Mouse (Mus musculus): ENCODE measurements around the gene Scgb1c1.
A peak's percentile ranks its signal among the peaks of the same experiment; 100 is the strongest.

Gene Scgb1c1

DNA sequence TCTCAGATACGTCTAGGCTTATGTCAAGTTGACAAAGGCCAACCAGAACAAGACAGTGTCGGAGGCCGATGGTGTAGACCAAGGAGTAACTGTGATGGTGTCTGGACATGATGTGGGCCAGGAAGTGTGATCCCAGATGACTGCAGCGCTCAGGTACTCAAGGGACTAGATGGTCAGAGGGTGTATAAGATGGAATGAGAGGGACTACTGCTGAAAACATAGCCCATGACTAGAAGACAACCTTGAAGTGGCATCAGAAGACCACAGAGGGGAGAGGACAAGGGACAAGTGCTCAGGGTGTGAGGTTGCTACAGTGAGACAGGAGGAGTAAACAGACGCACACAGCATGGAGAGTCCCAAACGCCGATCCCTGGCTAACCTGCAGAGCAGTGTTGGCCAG lies 1.5 kb upstream of the Scgb1c1 start:
- no peak for DNase-seq (ENCODE audit: low spot score)

DNA sequence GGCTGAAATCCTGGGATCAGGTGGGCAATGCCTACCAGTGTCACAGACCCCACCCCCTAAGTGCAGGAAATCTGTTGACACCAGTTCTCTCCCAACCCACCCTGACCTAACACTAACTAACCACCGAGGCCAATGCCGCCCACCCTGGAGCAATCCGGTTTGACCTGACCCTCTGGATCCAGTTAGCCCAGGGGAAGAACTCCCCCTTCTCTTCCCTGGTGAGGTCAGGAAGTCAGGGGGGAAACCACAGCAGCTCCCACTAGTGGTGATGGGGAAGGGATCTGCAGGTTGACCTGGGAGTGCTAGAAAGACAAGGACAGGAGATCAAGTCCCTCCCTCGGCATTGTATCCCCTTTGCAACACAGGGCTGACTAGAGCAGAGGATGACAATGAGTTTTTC lies 336 bp downstream of the Scgb1c1 start:
- DNase-seq (ENCODE audit: low spot score) = no peak

DNA sequence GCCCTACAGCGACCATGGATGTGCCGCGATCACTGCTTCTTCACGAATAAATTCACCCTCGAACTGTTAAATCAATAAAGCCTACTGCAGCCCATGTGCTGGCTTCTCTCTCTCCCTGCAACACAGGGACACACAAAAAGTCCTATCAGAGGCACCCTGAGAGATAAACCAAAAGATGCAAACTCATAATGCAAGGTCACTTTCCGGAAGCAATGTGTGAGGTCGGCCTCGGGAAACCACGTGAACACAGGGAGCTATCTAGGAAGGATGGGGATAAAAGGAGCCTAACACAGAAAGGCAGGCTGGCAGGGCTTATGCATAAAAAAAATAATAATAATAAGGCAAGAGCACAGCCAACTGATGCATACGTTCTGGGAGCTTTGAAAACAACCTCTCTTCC lies 1.3 kb downstream of the Scgb1c1 start:
- no peak for DNase-seq (ENCODE audit: low spot score)

DNA sequence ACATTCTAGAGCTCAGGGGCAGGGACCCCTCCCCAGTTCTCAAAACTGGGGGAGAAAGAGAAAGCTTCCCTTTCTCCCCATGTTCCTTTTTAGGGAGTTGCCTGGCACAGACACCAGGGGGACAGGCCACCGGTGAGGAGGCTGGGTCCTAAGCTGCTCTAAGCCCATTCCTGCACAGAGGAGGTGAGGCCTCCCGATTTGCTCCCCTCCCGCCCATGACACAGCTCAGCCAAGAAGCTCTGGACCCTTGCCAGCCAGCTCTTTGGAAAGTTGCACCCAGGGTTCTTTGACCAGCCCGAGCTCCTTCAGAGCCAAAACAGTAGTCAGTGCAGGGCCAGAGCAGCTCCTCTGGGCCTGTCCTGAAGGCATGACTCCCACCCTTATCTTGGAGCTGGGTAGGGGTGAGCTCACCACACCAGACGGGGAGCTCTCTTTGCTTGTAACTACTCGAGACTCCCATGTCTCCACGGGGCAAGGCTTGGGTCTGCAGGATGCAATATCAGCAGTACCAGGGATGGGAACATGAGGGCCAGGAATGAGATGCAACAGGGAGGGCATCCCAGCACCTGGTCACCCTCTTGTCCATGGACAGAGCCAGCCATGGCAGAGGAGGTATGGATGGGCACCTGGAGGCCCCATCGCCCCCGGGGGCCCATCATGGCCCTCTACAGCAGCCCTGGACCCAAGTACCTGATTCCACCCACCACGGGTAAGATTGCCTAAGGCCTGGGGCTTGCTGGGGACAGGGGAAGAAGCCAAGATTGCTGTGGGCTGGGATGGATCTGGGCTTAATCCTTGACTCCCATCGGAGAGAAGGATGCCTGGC lies 2.6 kb downstream of the Scgb1c1 start, which contains the start of gene Odf3:
Gene Odf3 (plus strand): TSS at position 51 of the 826 bp plus-strand sequence.
- DNase-seq (ENCODE audit: low spot score) = no peak

DNA sequence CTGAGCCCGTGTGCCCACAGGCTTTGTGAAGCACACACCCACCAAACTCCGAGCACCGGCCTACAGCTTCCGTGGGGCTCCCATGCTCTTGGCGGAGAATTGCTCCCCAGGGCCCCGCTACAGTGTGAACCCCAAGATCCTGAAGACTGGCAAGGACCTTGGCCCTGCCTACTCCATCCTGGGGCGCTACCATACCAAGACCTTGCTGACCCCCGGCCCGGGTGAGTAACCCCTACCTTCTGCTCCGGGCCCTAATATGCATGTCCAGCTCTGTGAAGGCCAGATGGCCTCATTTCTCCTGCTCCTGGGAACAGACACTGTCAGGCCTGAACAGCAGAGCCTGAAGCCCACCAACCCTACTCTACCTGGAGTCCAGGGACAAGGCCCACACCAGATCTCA lies 3.2 kb downstream of the Scgb1c1 start:
- no peak for DNase-seq (ENCODE audit: low spot score)

DNA sequence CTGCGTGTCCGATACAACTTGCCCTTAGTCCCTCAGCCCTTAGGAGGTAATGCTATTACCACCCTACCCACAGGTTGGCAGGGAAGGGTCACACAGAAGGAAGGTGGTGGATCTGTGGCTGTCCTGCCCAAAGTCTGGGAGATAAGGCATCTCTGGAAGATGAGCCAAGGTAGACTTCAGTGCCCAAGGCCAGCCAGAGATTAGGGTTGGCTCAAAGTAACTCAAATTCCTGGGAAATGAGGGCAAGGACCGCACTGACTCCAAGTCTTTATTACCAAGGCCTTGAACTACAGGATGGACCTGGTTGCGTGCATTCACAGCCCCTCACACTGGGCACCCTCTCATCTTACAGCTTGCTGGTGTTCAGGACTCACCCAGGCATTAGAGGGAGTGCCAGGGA lies 6.6 kb downstream of the Scgb1c1 start:
- DNase-seq (ENCODE audit: low spot score) = no peak

DNA sequence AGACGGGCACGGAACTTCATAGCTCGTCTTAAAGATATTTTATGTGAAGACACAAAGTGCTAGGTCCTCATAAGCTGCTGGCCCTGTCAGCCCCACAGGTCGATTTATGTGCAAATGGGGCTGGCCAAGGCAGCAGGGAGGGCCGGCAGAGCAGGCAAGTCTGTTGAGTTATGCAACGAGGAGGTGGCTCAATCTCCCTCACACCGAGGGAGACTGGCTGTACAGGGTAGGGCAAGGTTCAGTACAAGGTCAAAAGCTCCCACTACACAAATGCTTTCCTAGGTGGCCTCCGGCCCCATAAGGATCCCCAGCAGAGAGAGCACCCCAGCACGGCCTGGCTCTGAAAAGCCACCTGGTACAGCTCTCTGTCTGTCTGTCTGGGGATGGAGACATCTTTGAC lies 8.0 kb downstream of the Scgb1c1 start:
- no peak for DNase-seq (ENCODE audit: low spot score)

DNA sequence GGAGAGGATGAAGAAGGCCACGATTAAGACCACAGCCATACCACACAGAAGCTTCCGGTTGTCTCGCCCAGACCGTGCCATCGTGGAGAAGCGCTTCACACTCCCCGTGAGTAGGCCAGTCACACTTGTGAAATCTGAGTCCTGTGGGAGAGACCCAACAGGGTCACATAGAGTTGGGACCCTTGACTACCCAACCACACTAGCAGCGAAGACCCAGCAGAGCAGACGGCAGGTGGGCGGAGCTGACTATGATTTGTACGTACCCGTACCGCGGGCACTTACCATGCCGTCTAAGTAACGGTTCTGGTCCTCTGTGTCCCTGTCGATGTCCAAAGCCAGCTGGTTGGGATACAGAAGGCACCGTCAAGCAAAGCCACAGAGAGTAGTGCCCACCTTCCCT lies 9.1 kb downstream of the Scgb1c1 start:
- DNase-seq (ENCODE audit: low spot score) = no peak

DNA sequence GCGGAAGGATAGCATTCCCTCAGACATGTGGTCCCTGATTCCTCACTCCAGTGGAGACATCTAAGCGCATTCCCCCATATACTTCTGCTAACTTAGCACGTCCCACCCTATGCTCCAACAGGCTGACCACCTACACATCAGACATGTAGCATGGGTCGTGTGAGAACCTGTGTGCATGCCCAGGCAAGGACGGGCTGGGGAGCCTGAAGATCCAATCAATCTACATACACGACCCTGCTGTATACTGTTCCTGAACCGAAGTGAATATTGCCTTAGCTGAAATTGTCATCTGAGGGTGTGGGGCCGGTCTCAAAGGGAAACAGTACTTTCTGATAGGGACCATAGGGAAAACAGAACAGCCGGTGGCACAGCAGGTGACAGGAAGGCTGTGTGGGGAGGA lies 9.8 kb downstream of the Scgb1c1 start:
- no peak for DNase-seq (ENCODE audit: low spot score)

DNA sequence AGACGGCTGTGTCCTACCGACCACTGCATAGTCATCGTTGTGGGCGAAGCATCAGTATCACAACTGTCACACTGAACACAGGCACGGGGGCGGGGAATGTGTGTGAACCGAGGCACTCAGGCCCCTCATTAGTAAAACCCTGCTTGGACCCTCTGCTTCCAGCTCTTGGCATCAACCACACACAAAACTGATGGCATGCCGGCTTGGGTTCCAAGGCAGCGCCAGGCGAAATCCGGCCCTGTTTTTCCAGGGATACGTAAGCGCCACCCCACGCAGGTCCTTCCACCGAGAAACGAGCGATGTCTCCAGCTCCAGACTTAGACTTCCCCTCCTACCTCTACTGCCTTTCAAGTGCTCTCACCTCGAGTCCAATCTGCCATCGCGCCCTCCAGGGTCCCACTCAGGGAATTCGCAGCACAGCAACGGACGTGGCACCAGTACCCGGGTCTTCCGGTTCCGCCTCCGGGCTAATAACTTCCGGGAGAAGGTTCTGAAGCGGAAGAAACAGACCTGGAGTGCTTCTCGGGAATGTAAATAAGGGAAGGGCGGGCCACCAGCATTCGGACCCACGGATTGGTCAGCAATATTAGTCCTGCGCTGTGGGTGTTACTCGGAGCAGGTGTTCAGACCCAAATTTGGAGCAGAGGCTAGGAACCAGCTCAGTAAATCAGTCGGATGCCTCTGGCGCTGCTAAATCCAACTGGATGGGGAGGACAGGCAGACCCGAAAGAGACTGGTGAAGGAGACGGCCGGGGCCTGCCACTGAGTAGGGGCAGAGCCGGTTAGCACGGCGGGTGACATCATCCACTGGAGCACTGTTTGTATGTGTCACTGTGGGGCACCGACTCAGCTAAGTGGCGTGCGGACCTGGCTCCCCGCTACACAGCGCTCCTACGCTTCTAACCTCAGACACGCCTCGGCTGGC lies 10.8 kb downstream of the Scgb1c1 start, which contains the start of gene Gm45785:
Gene Gm45785 (minus strand): TSS at position 472 of the 925 bp plus-strand sequence.
- peak; percentile 48 for DNase-seq (ENCODE audit: low spot score)

DNA sequence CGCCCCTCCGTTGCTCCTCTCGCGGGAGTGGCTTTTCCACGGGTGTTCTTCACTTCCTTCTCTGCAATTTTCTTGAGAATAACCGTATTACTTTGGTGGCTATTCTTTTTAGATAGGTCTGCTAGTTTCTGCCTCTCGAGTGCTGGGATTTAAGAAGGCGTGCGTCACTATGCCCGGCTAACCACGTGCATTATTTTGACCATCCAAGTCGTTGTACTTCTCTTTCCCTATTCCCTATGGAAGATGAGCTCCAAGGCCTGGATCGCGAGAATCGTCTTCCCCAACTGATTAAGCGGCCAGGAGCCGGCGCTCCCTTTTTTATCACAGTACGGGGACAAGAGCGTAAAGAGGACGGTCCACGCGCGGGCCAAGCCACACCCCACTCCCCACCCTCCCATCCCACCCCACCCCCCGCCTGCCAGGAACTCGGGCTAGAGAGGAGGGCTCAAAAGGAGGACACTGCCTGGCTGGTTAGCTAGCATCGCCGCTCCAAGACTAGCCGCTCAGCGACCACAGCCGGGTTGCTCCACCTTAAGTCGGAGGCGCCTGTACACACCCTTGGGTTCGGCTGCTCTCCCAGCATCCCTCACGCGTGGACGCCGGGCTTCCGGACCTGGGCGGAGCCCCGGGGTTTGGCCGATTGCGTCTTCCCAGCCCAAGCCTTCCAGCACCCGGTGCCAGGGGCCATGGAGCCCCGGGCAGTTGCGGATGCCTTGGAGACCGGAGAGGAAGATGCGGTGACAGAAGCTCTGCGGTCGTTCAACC lies 11.6 kb downstream of the Scgb1c1 start, which contains the start of gene Ric8a:
Gene Ric8a (plus strand): TSS at position 173 of the 765 bp plus-strand sequence.
- DNase-seq (ENCODE audit: low spot score) = peak; percentile 63

DNA sequence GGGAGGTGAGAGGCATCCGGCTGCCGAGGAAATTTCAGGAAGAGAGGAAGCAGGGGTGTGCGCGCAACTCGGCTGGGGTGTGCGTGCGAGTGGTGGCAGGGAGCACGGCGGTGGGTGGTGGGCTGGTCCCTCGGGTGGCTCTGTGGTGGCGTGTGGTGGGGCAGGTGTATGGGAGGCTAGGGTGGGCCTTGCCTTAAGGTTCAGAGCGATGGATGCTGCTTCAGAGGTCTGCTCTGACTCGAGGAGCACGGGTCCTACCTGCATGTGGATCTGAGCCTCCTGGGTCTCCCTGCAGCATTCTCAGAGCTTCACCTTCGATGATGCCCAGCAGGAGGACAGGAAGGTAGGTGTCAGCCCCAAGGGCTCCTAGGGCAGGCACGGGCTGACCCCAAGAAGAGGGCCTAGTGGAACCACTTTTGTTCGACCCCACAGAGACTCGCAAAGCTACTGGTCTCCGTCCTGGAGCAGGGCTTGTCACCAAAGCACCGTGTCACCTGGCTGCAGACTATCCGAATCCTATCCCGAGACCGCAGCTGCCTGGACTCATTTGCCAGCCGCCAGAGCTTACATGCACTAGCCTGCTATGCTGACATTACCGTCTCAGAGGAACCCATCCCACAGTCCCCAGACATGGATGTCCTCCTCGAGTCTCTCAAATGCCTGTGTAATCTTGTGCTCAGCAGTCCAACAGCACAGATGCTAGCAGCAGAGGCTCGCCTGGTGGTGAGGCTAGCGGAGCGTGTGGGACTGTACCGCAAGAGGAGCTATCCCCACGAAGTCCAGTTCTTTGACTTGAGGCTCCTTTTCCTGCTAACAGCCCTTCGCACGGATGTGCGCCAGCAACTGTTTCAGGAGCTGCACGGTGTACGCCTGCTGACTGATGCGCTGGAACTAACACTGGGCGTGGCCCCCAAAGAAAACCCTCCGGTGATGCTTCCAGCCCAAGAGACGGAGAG lies 12.5 kb downstream of the Scgb1c1 start, which contains the start of gene Bet1l:
Gene Bet1l (minus strand): TSS at position 28 of the 956 bp plus-strand sequence.
- no peak for DNase-seq (ENCODE audit: low spot score)

DNA sequence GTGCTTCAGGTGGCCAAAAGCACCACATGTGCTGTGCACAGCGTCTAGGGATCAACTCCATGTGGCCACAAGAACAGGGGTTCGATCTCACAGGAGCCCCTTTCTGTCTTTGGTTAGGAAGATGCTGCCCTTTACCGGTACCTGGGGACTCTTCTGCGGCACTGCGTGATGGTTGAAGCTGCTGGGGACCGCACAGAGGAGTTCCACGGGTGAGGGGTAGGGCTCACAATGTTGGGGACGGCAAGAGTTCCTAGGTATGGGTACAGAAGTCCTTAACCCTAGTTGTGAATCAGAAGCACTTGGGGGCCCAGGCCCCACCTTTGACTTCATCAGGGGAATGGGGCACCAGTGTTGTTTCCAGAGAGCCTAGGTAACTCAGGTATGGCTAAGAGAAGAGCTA lies 13.4 kb downstream of the Scgb1c1 start:
- no peak for DNase-seq (ENCODE audit: low spot score)

DNA sequence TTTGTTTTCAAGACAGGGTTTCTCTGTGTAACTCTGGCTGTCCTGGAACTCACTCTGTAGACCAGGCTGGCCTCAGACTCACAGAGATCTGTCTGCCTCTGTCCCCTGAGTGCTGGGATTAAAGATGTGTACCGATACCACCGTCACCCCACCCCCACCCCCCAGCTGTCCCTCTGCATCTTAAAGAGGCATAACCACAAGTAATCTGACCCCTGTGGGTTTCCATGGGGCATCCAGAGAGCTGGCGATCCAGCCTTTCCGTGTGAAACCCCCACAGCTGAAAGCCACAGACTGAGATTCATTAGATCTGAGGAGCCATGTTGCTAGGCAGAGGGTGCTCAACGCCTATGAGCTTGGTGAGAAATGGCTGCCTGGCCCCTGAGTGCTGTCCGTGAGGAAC lies 14.7 kb downstream of the Scgb1c1 start:
- no peak for DNase-seq (ENCODE audit: low spot score)

DNA sequence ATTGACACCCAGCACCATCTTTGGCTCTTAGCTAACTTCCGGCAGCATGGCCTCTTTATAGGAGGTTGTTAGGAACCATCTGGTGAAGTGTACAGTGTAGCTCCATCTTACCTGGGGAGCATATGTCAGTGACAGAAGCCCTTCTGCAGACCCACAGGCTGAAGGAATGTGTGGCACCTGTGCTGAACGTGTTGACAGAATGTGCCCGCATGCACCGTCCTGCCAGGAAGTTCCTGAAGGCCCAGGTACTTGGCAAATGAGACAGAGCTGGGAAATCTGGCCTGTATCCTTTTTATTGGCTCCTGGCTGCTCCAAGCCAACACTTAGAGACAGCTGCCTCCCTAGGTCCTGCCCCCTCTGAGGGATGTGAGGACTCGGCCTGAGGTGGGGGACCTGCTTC lies 15.4 kb downstream of the Scgb1c1 start:
- no peak for DNase-seq (ENCODE audit: low spot score)

DNA sequence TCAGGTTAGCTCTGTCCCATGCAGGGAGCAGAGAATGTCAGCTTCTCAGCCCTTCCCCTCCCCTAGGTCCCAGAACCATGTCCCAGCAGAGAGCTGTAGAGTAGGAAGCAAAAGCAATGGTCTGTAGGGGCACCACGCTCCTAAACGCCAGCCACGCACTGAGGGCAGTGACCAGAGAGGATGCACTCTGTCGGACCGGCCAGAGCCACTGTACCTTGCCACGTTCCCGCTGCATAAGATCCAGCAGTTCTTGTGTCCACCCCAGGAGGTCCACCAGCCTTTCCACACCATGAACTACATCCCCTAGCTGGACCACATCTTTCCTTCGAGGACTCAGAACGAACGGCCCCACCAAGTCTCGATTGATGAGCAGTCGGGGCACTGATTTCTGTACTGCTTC lies 19.4 kb downstream of the Scgb1c1 start:
- no peak for DNase-seq (ENCODE audit: low spot score)

DNA sequence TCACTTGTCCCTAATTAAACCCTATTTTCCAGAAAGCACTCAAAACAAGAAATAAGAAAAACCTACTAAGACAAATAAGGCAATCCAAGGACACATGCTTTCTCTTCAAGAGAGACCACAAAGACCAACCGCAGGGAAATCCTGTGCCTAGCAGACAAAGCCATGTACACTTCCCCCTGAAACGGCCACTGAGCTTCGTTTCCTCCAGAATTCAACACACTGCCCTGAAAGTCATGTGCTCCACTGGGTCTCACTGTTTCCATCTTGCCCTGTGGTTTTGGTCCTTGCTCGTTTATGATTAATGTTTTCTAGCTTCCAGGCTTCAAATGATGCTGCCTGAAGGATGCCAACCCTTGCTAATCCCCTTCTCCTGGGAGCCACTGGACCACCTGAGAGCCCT lies 28.9 kb downstream of the Scgb1c1 start:
- no peak for DNase-seq (ENCODE audit: low spot score)

DNA sequence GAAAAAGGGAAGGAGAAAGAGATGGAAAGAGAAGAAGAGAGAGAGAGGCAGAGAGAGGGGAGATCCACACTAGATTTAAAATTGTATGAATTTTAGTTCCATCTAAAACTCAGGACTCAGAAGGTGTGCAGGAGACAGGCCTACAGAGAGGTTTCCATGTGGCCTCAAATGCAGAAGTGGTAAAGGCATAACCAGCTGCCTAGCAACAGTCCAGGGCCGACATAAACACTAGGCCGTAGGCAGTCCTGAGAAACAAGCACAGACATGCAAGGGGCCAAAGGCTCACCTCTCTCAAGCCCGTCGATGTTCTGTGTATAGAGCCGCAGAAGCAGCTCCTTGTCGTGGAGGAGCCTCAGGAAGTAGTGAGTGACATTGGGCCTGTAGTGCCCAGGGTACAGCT lies 32.0 kb downstream of the Scgb1c1 start:
- no peak for DNase-seq (ENCODE audit: low spot score)

DNA sequence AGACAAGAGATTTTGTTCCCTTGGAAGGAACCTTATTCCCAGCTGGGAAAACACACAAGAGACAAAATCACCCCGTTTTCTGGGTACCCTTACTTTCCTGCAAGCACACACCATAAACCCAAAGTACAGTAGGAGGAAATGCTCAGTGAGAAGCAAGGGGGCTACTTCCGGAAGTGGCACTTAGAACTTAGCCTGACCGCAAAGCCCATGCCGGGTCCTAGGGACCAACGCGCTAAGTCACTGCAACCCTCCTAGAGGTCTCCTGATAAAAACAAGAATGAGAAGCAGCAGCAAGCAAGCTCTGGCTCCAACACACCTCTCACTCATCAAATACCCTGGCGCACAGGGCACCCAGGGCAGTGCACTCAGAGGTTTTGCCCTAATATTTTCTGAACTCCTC lies 34.0 kb downstream of the Scgb1c1 start:
- no peak for DNase-seq (ENCODE audit: low spot score)

DNA sequence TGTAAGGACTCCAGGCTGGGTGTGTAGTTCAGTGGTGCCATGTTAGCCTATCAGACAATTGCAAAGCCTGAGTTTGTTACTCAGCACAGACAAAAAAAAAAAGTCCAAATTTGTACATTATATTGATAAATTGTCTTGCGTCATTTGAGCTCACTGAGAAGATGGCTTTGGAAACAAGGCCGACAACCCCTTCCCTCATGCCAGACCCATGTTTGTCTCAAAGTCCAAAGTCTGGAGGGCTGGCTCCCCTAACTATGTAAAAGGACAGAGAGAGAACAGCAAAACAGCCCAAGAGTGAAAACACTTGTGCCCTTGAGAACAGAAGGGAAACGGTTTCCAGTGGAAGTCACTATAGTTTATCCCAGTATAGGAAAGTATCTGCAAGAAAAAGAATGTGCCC lies 35.1 kb downstream of the Scgb1c1 start:
- DNase-seq (ENCODE audit: low spot score) = no peak
